Mouse (Mus musculus): ENCODE results near the gene Nrbp1. TPM values are rescaled to one million over a fixed set of nuclear protein-coding genes. Genes with fewer than 3 reads are reported as not detected.

Gene Nrbp1
- 106 TPM for polyA plus RNA-seq (2014; fragmentation: Illumina TruSeq; extraction: RNeasy Lipid Tissue Mini Kit (QIAGEN cat#74804); ENCODE audit: low read depth, low replicate concordance)

GRCm38 (mm10) chr5:31240637-31241521 is at the start of gene Nrbp1, which contains the start of gene Gm9970:
Gene Nrbp1, plus strand, starts transcription at chr5:31240864.
Gene Gm9970, minus strand, starts transcription at chr5:31241232.

GRCm38 (mm10) chr5:31192939-31193630 is 47.6 kb upstream of the Nrbp1 start, which contains the start of the genes Snx17 and Eif2b4:
Gene Snx17, plus strand, starts transcription at chr5:31193227.
Gene Eif2b4, minus strand, starts transcription at chr5:31193430.

GRCm38 (mm10) chr5:31201742-31202590 is 38.7 kb upstream of the Nrbp1 start, which contains the start of gene Zfp513:
Gene Zfp513, minus strand, starts transcription at chr5:31202303.

DNA sequence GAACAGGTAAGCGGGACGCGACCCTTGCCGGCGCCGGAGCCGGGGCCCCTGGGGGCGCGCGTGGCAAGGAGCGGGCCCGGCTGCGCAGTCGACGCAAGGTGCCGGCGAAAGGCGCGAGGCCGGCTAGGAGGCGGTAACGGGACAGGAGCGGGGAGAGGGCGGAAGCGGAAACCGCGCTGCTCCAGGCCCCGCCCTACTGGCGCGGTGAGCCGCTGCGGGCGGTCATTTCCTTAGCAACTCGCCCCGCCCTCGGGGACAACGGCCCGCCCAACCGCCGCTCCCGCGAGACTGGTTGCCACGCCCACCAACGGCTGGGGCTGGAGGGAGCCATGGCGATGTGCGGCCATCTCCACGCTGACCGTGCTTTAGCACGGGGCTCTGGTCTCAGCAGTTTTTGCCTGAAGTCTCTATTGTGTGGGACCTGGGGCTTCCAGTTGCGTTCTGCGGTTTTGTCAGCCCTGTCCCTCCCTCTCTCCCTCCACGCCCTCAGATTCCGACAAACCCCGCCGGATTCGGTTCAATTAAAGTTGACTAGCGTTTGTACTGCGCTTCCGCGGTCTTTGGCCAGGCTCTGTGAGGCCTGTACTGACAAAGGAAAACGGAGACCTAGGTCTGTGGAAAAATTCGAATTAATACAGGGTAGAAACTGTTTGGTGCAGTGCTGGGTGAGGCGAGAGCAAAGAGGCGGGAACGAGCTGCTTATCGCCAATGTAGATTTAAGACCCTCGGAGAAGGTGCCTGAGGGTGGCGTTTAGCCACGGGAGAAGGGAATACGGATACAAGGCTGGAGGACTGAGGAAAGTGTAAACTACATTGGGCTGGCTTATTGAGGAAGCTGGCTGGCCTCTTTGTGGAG is 20.0 kb upstream of the Nrbp1 start, which contains the start of gene Ppm1g:
Gene Ppm1g, minus strand, starts transcription at position 240 of the 856 bp plus-strand sequence.

DNA sequence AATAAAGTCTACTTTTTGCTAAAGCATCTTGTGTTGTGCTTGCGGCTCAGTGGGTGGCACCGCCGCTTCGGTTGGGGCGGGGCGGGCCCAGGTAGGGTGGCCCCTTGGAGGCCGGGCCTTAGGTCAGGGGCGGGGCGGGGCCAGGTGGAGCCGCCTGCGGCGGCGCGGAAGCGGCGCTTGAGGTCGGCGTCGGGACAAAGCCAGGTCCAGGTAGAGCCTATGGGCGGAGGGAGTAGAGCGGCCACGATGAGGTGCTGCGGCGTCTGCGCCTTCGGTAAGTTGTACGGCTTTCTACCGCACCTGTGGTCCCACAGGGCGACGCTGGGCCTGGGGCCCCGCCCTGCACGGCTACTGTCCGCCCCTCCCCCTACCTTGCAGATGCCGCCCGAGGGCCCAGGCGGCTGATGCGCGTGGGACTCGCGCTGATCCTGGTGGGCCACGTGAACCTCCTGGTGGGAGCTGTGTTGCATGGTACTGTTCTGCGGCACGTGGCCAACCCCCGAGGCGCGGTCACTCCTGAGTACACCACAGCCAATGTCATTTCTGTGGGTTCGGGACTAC is 11.0 kb downstream of the Nrbp1 start, which contains the start of gene Krtcap3:
Gene Krtcap3, plus strand, starts transcription at position 151 of the 561 bp plus-strand sequence.

DNA sequence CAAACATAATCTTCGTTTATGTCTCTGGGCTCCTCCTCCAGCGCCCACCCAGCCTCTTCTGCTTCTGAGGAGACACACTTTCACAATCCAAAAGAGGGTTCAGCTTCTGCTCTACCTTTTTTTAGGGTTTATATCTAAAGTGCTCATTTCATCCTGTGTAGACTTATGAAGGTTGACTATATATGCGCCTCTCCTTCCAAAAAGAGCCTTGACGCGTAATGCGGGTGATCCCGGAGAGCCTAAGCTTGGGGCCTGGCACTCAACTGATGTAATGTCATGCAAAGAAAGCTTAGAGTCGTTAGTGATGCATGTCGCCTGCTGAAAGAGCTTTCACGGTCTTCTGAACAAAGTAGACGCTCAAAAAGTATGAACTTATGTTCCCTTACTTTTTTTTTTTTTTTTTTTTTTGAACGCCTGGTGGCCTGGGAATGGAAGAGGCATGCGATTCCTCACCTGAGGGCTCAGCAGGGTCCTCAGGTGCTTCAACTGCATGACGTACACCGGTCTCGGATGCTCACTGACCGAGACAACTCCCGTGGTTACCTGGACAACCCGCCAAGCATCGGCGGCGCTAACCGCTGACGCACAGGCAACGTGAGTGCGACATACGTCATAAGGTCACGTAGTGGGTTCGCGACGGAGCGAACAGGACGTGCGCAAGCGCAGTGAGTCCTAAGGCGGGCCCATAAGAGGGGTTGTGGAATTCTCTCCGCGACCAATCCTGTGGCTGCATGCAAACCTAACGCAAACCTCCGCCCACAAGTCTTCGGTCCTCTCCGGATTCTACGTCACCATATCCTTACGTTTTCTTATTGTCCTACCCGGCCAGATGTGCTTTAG is 50.1 kb downstream of the Nrbp1 start, which contains the start of gene Ift172:
Gene Ift172, minus strand, starts transcription at position 596 of the 840 bp plus-strand sequence.

GRCm38 (mm10) chr5:31295606-31296141 is 55.0 kb downstream of the Nrbp1 start, which contains the start of gene Fndc4:
Gene Fndc4, minus strand, starts transcription at chr5:31296080.

DNA sequence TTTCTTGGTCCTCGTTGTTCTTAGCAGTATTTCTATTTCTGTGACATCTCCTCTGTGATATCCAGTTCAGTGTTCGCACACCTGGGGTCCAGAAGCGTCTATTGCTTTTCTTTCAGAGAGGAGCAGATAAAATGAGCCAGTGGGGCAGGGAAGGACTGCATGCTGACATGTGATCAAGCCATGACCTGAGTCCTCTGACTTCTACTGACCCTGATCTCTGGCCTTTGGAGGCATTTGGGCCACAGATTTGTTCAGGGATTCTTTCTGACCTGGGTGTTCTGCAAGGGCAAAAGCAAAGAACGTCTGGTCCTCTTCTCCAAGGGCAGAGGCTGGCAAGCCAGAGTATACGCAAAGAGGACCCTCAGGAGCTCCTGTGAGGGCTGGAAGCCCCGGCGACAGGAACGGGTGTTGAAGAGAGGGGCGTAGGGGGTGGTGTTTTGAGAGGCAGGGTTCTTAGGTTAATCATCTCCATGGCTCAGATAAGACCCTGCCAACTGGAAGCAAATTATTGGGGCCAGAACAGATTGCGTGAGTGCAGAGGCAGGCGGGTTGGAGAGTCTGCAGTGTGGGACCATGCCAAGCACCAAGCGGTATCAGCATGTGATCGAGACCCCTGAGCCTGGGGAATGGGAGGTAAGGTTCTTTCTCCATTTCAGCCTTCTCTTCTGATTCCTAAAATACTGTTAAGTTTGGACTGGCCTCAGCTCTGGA is 56.5 kb downstream of the Nrbp1 start, which contains the start of gene Gckr:
Gene Gckr, plus strand, starts transcription at position 397 of the 711 bp plus-strand sequence.

Other genes starting within 250 kb of the Nrbp1 start
- 83.6 TPM for gene Atraid, start 192.6 kb upstream of the Nrbp1 start, polyA plus RNA-seq (2014; fragmentation: Illumina TruSeq; extraction: RNeasy Lipid Tissue Mini Kit (QIAGEN cat#74804); ENCODE audit: low read depth, low replicate concordance)
- gene Slc5a6, start 191.9 kb upstream of the Nrbp1 start, polyA plus RNA-seq (2014; fragmentation: Illumina TruSeq; extraction: RNeasy Lipid Tissue Mini Kit (QIAGEN cat#74804); ENCODE audit: low read depth, low replicate concordance) = 14.1 TPM
- gene Cad, start 186.1 kb upstream of the Nrbp1 start, polyA plus RNA-seq (2014; fragmentation: Illumina TruSeq; extraction: RNeasy Lipid Tissue Mini Kit (QIAGEN cat#74804); ENCODE audit: low read depth, low replicate concordance) = 12.7 TPM
- not detected for gene Dnajc5g, start 134.6 kb upstream of the Nrbp1 start, polyA plus RNA-seq (2014; fragmentation: Illumina TruSeq; extraction: RNeasy Lipid Tissue Mini Kit (QIAGEN cat#74804); ENCODE audit: low read depth, low replicate concordance)
- not detected for gene Slc30a3, start 132.6 kb upstream of the Nrbp1 start, polyA plus RNA-seq (2014; fragmentation: Illumina TruSeq; extraction: RNeasy Lipid Tissue Mini Kit (QIAGEN cat#74804); ENCODE audit: low read depth, low replicate concordance)
- gene Trim54, start 124.2 kb upstream of the Nrbp1 start, polyA plus RNA-seq (2014; fragmentation: Illumina TruSeq; extraction: RNeasy Lipid Tissue Mini Kit (QIAGEN cat#74804); ENCODE audit: low read depth, low replicate concordance) = 266 TPM
- not detected for gene Ucn, start 102.0 kb upstream of the Nrbp1 start, polyA plus RNA-seq (2014; fragmentation: Illumina TruSeq; extraction: RNeasy Lipid Tissue Mini Kit (QIAGEN cat#74804); ENCODE audit: low read depth, low replicate concordance)
- gene Mpv17, start 86.6 kb upstream of the Nrbp1 start, polyA plus RNA-seq (2014; fragmentation: Illumina TruSeq; extraction: RNeasy Lipid Tissue Mini Kit (QIAGEN cat#74804); ENCODE audit: low read depth, low replicate concordance) = 118 TPM
- 1.3 TPM for gene Gm29609, start 61.0 kb upstream of the Nrbp1 start, polyA plus RNA-seq (2014; fragmentation: Illumina TruSeq; extraction: RNeasy Lipid Tissue Mini Kit (QIAGEN cat#74804); ENCODE audit: low read depth, low replicate concordance)
- gene Gtf3c2, start 60.7 kb upstream of the Nrbp1 start, polyA plus RNA-seq (2014; fragmentation: Illumina TruSeq; extraction: RNeasy Lipid Tissue Mini Kit (QIAGEN cat#74804); ENCODE audit: low read depth, low replicate concordance) = 43.8 TPM
- 62.4 TPM for gene Snx17, start 47.6 kb upstream of the Nrbp1 start, polyA plus RNA-seq (2014; fragmentation: Illumina TruSeq; extraction: RNeasy Lipid Tissue Mini Kit (QIAGEN cat#74804); ENCODE audit: low read depth, low replicate concordance)
- 48.9 TPM for gene Eif2b4, start 47.4 kb upstream of the Nrbp1 start, polyA plus RNA-seq (2014; fragmentation: Illumina TruSeq; extraction: RNeasy Lipid Tissue Mini Kit (QIAGEN cat#74804); ENCODE audit: low read depth, low replicate concordance)
- 10.8 TPM for gene Zfp513, start 38.6 kb upstream of the Nrbp1 start, polyA plus RNA-seq (2014; fragmentation: Illumina TruSeq; extraction: RNeasy Lipid Tissue Mini Kit (QIAGEN cat#74804); ENCODE audit: low read depth, low replicate concordance)
- gene Ppm1g, start 20.2 kb upstream of the Nrbp1 start, polyA plus RNA-seq (2014; fragmentation: Illumina TruSeq; extraction: RNeasy Lipid Tissue Mini Kit (QIAGEN cat#74804); ENCODE audit: low read depth, low replicate concordance) = 53.4 TPM
- not detected for gene Gm9970, start 368 bp downstream of the Nrbp1 start, polyA plus RNA-seq (2014; fragmentation: Illumina TruSeq; extraction: RNeasy Lipid Tissue Mini Kit (QIAGEN cat#74804); ENCODE audit: low read depth, low replicate concordance)
- 3.0 TPM for gene Krtcap3, start 10.8 kb downstream of the Nrbp1 start, polyA plus RNA-seq (2014; fragmentation: Illumina TruSeq; extraction: RNeasy Lipid Tissue Mini Kit (QIAGEN cat#74804); ENCODE audit: low read depth, low replicate concordance)
- gene Ift172, start 50.3 kb downstream of the Nrbp1 start, polyA plus RNA-seq (2014; fragmentation: Illumina TruSeq; extraction: RNeasy Lipid Tissue Mini Kit (QIAGEN cat#74804); ENCODE audit: low read depth, low replicate concordance) = 35.3 TPM
- gene Fndc4, start 55.2 kb downstream of the Nrbp1 start, polyA plus RNA-seq (2014; fragmentation: Illumina TruSeq; extraction: RNeasy Lipid Tissue Mini Kit (QIAGEN cat#74804); ENCODE audit: low read depth, low replicate concordance) = 7.4 TPM
- not detected for gene Gckr, start 56.6 kb downstream of the Nrbp1 start, polyA plus RNA-seq (2014; fragmentation: Illumina TruSeq; extraction: RNeasy Lipid Tissue Mini Kit (QIAGEN cat#74804); ENCODE audit: low read depth, low replicate concordance)
- gene Zfp512, start 211.6 kb downstream of the Nrbp1 start, polyA plus RNA-seq (2014; fragmentation: Illumina TruSeq; extraction: RNeasy Lipid Tissue Mini Kit (QIAGEN cat#74804); ENCODE audit: low read depth, low replicate concordance) = 21.4 TPM
- not detected for gene 4930548H24Rik, start 244.9 kb downstream of the Nrbp1 start, polyA plus RNA-seq (2014; fragmentation: Illumina TruSeq; extraction: RNeasy Lipid Tissue Mini Kit (QIAGEN cat#74804); ENCODE audit: low read depth, low replicate concordance)

Data from heart, adult 10 weeks (tissue).